Mouse (Mus musculus): ENCODE results near the gene L1cam.
A peak's percentile ranks its signal among the peaks of the same experiment; 100 is the strongest.

L1cam gene

DNA sequence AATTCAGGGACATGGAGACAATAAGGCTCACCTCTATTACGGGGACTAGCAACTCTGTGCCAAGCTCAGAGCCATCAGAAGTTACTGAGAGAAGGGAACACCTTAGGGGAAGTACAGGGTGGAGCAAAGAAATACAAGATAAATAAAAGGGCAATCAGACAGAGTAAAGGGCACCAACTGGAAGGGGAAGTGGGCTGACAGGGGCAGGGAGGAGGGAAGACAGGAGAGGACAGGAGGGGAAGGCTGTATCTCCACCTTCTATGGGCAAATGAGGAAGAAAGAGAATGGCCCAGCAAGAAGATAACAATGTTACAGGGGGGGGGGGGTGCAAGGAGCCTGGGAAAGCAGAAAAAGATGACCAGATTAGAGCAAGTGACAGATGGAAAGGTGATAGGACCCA lies 18.9 kb downstream of the L1cam start:
- DNase-seq (ENCODE audit: low spot score in 2 of 2) = no peak

DNA sequence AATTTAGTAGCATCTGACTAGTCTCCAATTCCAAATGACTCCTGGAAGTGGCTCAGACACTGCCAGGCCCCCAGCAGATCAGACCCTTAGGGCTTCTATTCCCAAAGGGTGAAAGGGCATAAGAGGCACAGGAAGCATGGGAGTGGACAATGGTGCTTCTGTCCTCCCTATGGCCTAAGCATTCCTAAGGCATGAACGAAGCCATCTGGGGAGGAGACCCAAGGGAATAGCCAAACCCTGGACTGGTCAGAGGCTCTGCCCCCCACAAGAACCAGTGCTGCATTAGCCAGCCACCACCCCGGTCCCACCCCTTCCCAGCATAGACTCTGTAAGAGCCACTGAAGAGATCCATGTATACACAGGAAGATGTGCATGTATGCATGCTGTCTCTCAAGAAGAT lies 20.0 kb downstream of the L1cam start:
- no peak for DNase-seq (ENCODE audit: low spot score in 2 of 2)

DNA sequence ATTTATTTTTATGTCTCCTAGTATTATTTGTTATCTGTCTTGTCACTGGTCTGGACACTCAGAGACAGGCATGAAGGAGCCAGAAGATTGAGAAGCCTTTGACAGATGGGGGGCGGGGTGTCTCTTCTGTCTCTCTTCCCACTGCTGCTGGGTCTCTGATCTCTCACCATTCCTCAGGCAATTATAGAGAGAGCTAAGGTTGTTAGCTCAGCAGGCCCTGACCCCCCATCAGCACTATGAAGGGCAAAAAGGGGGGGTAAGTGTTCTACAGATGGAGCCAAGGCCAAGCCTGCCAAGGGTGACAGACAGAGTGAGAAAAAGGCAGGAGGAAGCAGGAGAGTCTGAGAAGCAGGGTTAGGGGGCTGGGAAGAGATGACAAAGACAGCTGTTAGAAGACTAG lies 23.9 kb downstream of the L1cam start:
- no peak for DNase-seq (ENCODE audit: low spot score in 2 of 2)

DNA sequence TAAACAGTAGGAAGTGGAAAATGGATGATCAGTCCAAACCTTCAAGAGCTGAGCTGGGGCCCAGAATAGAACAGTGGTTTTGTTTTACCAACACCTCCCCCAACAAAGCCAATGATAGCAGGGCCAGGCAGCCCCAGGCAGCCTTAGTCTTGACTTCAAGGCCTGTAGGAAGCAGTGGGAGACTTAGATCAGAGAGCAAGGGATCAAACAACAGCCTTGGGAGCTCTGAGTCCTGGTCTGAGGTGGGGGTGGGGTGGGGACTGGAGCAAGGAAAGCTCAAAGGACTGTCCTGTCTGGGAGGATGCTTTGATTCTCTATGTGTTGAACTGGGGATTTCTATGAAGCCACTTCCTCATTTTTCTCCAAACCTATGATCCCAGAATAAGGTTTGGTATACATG lies 24.4 kb downstream of the L1cam start:
- no peak for DNase-seq (ENCODE audit: low spot score in 2 of 2)

DNA sequence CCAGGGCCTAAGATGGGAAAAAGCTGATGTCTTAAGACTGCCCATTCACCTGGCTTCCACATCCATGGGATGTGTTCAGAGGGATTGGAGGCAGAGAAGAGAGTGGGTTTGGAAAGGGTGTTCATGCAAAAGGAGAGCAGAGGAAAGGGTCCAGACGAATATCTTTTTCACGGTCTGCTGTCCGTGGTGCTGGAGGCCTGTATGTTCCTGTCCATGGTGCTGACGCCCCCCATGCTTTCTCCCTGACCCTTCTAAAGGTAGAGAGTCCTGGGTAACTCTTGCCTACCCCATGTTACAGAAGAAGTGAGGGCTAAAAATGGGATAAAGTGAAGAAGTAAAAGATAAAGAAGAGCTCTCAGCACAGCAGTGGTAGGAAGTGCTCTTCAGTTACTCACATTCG lies 26.6 kb downstream of the L1cam start:
- no peak for DNase-seq (ENCODE audit: low spot score in 2 of 2)

DNA sequence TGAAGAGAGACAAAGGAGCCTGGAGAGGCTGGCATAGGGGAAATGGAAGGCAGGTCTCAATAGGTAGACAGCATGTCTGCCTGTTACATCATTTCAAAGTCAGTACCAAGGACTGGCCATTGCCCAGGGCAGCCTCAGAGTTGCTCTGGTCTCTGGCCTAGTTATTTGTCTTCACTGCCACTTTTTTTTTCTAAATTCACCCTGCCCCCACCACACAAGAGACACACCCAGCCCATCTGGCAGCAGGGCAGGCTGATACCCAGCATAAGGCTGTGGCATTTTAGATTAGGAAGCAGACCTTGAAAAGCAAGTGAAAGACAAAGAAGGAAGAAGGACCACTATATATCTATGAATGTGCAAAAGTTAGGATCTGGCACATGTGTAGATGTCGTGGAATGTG lies 28.1 kb downstream of the L1cam start:
- DNase-seq (ENCODE audit: low spot score in 2 of 2) = no peak

DNA sequence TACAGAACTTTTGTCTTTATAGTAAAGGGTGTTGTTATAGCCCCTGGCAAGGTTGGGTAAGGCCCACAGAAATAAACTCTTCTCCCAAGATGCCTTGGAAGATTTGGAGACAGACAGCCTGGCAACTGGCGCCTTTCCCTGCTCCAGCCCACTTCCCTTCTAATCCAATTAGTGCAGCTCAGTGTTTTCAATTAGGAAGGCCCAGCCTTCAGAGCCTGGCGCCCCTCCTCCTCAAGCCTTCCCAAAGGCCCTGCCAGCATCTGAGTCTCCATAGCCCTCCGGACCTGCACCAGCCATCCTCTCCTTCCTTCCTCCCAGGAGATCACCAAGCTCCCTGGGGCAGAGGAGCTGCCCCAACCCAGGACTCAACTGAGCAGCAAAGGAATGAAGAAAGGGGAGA lies 28.6 kb downstream of the L1cam start:
- DNase-seq (ENCODE audit: low spot score in 2 of 2) = no peak

DNA sequence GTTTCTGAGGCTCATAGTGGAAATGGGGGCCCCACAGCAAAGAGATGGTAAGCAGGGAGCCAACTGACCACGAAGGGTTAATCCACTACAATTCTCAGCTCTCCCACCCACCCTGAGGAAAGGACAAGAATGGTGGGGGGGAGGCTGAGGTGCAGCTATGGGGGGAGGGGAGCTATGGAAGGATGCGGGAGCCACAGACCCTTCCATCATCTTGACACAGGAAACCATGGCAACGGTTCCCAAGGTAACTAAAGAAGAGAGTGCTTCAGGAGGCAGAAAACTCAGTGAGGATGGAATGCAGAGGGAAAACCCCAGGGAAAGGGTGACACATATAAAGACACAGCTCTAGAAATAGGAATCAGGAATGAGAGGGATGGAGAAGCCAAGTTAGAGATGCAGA lies 31.2 kb downstream of the L1cam start:
- no peak for DNase-seq (ENCODE audit: low spot score in 2 of 2)

DNA sequence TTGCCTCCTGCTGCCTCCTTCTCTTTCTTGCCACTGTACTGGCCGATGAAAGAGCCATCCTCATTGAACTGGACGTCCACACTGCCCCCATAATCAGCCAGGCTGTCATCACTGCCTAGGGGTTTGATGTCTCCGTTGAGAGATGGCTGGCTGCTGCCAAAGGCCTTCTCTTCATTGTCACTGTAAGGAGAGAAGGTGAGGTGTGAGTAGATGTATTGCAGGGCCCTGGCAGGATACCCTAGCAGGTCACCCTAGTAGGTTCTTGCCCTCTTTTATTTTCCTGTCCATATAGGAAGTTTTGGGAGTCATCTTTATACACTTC lies 40.9 kb downstream of the L1cam start:
- DNase-seq (ENCODE audit: low spot score in 2 of 2) = no peak

DNA sequence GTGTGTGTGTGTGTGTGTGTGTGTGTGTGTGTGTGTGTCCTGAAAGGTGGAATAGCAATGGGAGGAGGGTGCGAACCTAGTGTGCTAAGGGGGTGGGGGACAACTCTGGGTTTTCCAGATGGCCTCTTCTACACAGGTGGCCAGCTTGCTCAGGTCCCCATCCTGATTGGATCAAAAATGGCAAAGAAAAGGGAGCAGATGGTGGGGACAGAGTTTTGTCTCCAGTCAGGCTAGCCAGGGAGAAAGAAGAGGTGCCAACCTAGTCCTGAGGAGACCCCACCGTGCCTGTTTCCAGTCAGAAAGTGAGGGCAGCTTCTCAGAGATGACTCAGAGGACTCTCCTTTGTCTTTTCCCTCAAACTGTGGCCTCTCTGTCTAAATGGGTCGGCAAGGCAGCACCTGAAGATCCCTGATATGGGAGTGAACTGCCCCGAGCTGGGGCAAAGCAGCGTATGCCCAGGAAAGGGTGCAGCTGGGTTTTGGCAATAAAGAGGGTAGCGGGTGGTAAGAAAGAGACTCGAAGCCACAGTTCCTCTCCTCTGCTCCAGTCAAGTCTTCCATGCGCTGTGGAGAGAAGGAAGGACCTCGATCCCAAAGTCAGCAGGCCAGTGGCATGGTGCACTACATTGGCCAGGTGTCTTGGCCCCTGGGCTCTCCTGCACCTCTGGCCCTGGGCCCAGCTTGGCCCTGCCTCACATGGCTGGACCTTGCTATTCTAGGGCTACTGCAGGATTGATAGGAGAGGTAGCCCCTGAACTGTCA lies 41.4 kb downstream of the L1cam start:
- DNase-seq (ENCODE audit: low spot score in 2 of 2) = no peak

DNA sequence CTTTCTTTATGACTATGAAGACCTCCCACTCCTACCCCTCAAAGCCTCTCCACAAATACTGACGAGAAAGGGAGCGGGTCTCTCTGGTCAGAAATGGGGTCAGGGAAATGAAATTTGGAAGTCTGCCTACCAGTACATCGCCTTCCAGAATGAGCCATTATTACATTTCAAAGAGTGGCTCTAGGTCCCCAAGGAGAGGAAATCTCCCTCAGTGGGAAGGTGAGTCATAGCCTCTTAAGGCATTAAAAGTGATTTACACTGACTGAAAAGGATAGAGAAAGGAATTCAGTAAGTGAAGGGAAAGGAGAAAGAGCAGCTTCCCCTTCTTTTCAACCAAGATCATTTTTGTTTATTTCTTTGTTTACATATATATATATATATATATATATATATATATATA lies 59.2 kb downstream of the L1cam start:
- no peak for DNase-seq (ENCODE audit: low spot score in 2 of 2)

DNA sequence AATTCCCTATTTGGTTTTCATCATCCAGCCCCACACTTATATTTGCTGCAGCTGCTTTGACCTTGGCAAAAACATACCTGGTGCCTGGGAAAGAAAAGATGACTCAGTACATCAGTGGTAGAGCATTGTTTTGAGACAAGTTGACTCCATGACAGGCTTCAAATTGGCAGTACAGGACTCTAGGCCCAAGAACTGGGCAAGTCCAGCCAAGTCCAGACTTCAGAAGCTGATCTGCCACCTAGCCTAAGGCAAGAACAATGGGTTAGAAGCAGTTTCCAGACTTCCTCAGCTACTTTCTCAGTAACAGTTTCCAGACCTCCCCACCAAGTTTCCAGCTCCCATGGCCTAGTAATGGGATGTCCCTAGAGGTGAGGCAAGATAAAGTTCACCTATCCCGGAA lies 60.2 kb downstream of the L1cam start:
- DNase-seq (ENCODE audit: low spot score in 2 of 2) = no peak

DNA sequence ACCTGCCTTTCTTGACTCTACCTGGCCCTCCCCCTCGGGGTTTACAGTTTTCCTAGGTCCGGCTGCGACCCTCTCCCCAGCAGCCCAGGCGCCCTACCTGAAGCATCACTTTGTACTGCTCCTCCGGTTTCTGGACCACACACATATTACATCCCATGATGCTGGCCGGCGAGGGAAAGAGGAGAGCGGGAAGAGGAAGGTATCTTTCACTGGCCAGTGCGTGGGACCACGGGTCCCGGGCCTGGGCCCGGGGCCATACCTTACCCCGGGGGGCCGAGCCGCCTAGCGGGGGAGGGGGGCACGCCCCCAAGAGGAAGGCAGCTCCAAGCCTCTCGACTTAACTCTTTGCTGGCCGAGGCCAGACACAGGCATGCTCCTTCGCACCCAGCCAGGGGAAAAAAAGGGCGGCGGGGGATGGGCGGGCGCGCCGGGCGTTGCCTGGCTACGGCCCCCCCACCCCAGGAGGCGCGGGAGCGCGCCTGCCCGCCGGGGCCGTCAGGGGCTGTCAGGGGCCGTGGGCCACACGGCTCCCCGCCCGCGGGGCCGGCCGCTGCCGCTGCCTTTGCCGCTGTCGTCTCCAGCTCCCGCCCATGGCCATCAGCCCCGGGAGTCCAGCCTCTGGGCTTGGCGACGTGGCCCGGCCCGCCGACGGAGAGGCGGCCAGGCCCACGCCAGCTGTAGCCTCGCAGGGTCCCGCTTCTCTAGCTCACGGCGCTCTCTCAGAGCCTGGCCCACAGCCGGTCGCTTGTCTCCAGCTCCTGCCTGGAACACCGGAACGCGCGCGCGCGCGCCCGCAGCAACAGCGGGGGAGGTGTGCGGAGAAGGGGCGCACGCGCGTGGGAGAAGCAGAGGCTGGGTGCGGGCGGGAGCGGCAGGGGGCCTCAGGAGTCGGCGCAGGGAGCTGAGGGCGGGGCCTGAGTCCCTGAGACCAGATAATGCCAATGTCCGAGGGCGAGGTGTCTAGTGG lies 71.4 kb downstream of the L1cam start, which contains the start of gene Pdzd4:
Pdzd4 (minus strand) TSS at position 785 of the 967 bp plus-strand sequence.
- DNase-seq (ENCODE audit: low spot score in 2 of 2) = peak in 1 of 2 experiments; percentile 35

DNA sequence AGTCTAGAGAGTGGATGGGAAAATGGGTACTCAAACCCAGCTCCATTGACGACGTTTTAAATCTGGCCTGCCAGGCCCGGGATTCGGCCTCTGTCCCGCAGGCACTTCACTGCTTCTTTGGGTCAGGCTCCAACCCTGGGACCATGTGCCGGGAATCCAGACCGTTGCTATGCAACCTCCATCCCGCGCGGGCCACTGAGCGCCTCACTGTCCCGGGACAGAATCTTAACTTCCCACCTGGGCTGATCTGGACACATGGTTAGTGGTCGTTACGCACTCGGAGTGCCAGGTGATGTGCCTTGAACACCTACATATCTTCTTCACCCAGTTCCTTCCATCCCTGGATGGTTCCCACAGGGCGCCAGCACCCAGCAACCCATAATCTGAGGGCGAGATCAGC lies 72.2 kb downstream of the L1cam start:
- no peak for DNase-seq (ENCODE audit: low spot score in 2 of 2)

DNA sequence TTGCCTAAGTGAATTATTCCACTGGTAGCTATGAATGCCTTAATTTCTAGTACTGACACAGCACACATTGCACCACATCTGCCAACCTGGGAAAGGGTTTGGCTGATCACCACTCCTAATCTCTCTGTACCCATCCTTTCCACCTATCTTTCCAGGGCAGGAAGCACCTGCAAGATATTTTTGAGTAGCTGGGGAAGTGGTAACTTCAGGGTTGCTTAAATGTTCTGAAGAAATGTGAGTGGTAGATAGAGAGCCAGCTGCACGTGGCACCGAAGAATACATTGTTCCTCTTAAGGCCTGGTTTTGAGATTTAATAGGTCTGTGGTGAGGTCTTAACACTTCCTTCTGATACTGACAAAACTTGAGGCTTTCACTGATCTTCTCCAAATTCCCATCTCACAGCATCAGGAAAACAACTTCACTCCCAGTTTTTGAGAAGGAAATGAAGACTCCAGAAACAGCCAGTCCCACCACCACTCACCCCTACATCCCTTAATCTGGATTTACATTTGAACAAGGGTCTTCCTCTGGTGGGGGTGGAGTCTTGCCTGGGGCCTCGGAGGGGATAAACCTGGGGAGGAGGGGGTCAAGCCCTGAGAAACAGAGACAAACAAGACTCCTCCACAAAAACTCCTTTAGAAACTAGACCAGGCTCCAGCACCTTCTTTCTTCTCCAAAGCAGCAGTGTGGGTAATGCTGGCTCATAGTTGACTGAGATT lies 79.2 kb downstream of the L1cam start:
- no peak for DNase-seq (ENCODE audit: low spot score in 2 of 2)

DNA sequence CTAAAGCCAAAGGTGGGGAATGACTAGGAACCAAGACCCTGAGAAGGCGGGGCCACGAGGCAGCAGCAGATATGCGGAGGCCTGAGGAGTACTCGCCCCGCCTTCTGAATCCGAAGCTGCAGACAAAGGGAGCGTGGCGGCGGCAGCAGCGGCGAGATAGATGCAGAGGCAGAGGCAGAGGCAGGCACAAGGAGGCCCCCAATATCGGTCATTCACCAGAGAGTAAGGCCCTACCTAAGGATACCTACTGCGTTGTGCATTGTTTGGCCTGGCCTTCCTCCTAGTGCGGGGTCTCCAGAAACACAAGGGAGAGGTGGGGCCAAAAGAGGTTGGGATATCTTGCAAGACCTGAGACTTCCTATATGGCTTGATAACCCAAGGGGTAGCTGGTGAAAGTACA lies 80.8 kb downstream of the L1cam start:
- no peak for DNase-seq (ENCODE audit: low spot score in 2 of 2)

DNA sequence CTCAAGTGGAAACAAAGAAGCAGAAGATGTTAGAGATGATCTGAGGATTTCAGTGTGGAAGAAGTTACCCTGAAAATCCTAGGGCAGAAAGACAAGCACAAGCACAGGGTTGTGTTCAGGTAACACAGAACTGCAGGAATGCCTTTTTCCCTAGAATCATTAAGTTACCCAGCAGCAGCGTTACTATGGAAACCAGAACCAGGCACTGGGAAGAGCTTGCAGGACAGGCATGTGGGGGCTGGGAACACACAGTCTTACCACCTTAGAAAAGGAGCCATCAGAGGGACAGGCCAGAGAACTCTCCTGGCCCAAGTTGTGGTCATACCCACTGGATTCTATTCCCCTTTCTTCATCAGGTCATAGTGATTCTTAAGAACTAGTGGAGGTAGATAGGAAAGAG lies 90.1 kb downstream of the L1cam start:
- no peak for DNase-seq (ENCODE audit: low spot score in 2 of 2)

All from urinary bladder, adult 18-20 months (tissue).